Mouse (Mus musculus): ENCODE results near the gene Chrne. TPM values are rescaled to one million over a fixed set of nuclear protein-coding genes. Genes with fewer than 3 reads are reported as not detected.

Chrne gene
- polyA plus RNA-seq, 1 experiment from 2014 or later = not detected

GRCm38 (mm10) chr11:70638714-70639278, 19.8 kb upstream of the Chrne start, which contains the start of gene Gp1ba:
Gp1ba (plus strand) TSS chr11:70639122.
- Histone ChIP-seq H3K4me2 (peak within 1 kb of the TSS; percentile 52), H3K4me3 (ENCODE audit: low read depth, low read length) (peak within 1 kb of the TSS; percentile 23), H3K27ac (ENCODE audit: low read depth, low read length) (peak within 1 kb of the TSS; percentile 82), H3K27me3 (replicated peaks; ENCODE audit: control insufficient read depth, insufficient read depth, low read length) (no peaks in the 10 kb centered on the region), H3K4me1 (replicated peaks; ENCODE audit: control insufficient read depth, insufficient read depth, low read length) (peaks cover 34% of the 10 kb centered on the region), H3K9me3 (ENCODE audit: control insufficient read depth, low read length) (no peaks in the 10 kb centered on the region), H3K36me3 (ENCODE audit: control insufficient read depth, insufficient read depth, low read length) (peaks cover 4% of the 10 kb centered on the region), H3K9ac (ENCODE audit: low read depth, low read length) (peak within 1 kb of the TSS; percentile 47)
- 7% methylated on average over 5 of the region's 5 CpGs for WGBS
- peak; percentile 46 for DNase-seq (ENCODE audit: low spot score)
- ATAC-seq (replicated peaks; ENCODE audit: low FRiP score) = peak; percentile 92

DNA sequence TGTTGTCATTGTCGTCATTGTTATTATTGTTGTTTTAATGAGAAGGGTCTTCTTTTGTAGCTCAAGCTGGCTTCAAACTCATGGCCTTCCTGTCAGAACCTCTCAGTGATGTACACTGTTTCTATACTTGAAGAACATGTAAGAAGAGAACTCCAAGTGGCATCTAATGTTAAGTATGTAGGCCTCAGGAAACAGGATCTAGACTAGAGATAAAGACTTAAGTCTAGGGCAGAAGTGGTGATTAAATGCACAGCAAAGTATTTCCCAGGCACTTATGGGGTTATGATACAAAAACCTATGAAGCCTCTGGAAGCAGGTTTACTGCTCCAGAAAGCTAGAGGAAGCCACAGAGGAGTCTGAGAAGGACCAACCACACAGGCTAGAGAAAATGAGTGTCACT, 19.3 kb upstream of the Chrne start:
- Histone ChIP-seq H3K4me2 (peak overlapping the region; percentile 52), H3K27me3 (replicated peaks; ENCODE audit: control insufficient read depth, insufficient read depth, low read length) (no peaks in the 10 kb centered on the region), H3K36me3 (ENCODE audit: control insufficient read depth, insufficient read depth, low read length) (peaks cover 4% of the 10 kb centered on the region; the same call in 1 of the 2 replicates), H3K4me3 (ENCODE audit: low read depth, low read length) (peak overlapping the region; percentile 23; the same call in 1 of the 2 replicates), H3K9ac (ENCODE audit: low read depth, low read length) (peak overlapping the region; percentile 47), H3K4me1 (replicated peaks; ENCODE audit: control insufficient read depth, insufficient read depth, low read length) (peaks cover 34% of the 10 kb centered on the region), H3K9me3 (ENCODE audit: control insufficient read depth, low read length) (no peaks in the 10 kb centered on the region), H3K27ac (ENCODE audit: low read depth, low read length) (peak overlapping the region; percentile 82)
- ATAC-seq (replicated peaks; ENCODE audit: low FRiP score) = no peak
- 57% methylated on average over 1 of the region's 1 CpGs for WGBS
- DNase-seq (ENCODE audit: low spot score) = no peak

DNA sequence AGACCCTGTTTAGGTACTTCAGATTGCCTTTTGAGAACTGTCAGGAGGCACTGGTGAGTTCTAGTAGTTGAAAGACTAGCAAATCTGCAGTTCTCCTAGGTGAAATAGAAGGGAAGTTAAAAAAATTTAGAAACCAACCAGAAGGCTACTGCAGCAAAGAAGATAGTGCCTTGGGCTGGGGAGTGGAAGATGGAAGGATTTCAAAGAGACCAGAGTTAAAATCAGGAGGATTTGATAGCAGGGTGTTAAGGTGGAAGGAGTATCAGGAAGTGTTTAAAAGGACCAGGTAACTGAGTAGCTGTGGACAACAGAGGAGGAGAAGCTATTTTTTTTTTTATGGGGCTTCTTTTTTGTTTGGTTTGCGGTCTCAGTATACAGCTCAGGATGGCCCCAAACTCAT, 18.7 kb upstream of the Chrne start:
- Histone ChIP-seq H3K36me3 (ENCODE audit: control insufficient read depth, insufficient read depth, low read length) (0 out of 2 replicates have a peak, but pooled peaks cover under 1% of the 10 kb centered on the region), H3K4me2 (peak overlapping the region; percentile 52), H3K9ac (ENCODE audit: low read depth, low read length) (no peak overlapping the region), H3K4me1 (replicated peaks; ENCODE audit: control insufficient read depth, insufficient read depth, low read length) (peaks cover 34% of the 10 kb centered on the region), H3K27me3 (replicated peaks; ENCODE audit: control insufficient read depth, insufficient read depth, low read length) (no peaks in the 10 kb centered on the region), H3K4me3 (ENCODE audit: low read depth, low read length) (no peak overlapping the region), H3K27ac (ENCODE audit: low read depth, low read length) (peak overlapping the region; percentile 82), H3K9me3 (ENCODE audit: control insufficient read depth, low read length) (no peaks in the 10 kb centered on the region)
- 82% methylated on average over 1 of the region's 1 CpGs for WGBS
- DNase-seq (ENCODE audit: low spot score) (no peak), ATAC-seq (replicated peaks; ENCODE audit: low FRiP score) (no peak)

DNA sequence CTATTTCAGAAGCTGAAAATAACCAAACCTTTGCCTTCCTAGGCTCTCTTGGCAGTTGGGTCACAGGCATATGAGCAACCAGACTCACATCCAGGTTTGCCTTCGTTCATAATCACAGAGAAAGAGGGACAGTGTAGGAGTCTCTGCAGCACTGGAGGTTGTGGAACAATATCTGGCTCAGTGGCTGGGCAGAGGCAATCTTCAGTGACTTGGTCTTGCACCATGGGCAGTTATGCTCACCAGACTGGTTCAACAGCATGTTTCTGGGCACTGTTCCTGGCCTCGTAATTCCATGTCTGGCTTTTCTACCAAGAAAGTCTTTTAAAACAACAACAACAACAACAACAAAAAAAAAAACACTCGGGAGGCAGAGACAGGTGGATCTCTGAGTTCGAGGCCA, 16.6 kb upstream of the Chrne start:
- Histone ChIP-seq H3K36me3 (ENCODE audit: control insufficient read depth, insufficient read depth, low read length) (no peaks in the 10 kb centered on the region), H3K4me2 (no peak overlapping the region), H3K27me3 (replicated peaks; ENCODE audit: control insufficient read depth, insufficient read depth, low read length) (no peaks in the 10 kb centered on the region), H3K9me3 (ENCODE audit: control insufficient read depth, low read length) (no peaks in the 10 kb centered on the region), H3K4me3 (ENCODE audit: low read depth, low read length) (no peak overlapping the region), H3K4me1 (replicated peaks; ENCODE audit: control insufficient read depth, insufficient read depth, low read length) (peaks cover 33% of the 10 kb centered on the region), H3K27ac (ENCODE audit: low read depth, low read length) (no peak overlapping the region), H3K9ac (ENCODE audit: low read depth, low read length) (no peak overlapping the region)
- ATAC-seq (replicated peaks; ENCODE audit: low FRiP score) (no peak), DNase-seq (ENCODE audit: low spot score) (no peak)
- 84% methylated on average over 4 of the region's 4 CpGs for WGBS

- H3K9me3 ChIP-seq (ENCODE audit: control insufficient read depth, low read length) = no peaks in the 10 kb centered on the region
- no peaks in the 10 kb centered on the region for H3K27me3 ChIP-seq (replicated peaks; ENCODE audit: control insufficient read depth, insufficient read depth, low read length)
- H3K4me1 ChIP-seq (replicated peaks; ENCODE audit: control insufficient read depth, insufficient read depth, low read length) = no peaks in the 10 kb centered on the region; the same call in 1 of the 2 replicates
- ATAC-seq (replicated peaks; ENCODE audit: low FRiP score) = no peak
- H3K27ac ChIP-seq (ENCODE audit: low read depth, low read length) = no peak overlapping the region
- no peak for DNase-seq (ENCODE audit: low spot score)
- H3K4me3 ChIP-seq (ENCODE audit: low read depth, low read length) = no peak overlapping the region
- H3K36me3 ChIP-seq (ENCODE audit: control insufficient read depth, insufficient read depth, low read length) = no peaks in the 10 kb centered on the region
- H3K4me2 ChIP-seq = no peak overlapping the region
- no peak overlapping the region for H3K9ac ChIP-seq (ENCODE audit: low read depth, low read length)
- 48% methylated on average over 7 of the region's 7 CpGs for WGBS
These were observed 11.1 kb upstream of the Chrne start for GRCm38 (mm10) chr11:70630129-70630528.

DNA sequence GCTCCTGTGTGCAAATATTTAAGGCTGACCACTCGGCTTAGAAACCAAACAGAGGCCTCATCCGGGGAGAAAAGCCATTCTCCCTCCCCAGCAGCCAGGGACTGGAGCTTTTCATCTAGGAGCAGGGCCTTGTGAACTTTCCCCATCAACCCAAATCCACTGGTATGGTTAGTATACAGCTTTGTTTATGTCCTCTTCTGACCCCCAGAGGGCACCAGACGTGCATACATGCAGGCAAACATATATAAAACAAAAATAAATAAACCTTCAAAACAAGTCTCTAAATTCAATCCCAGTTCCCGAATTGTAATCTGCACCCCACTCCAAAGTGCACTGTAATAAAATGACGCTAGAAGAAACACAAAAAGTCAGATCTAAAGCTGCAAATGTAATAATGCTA, 10.5 kb upstream of the Chrne start:
- H3K27ac ChIP-seq (ENCODE audit: low read depth, low read length) = no peak overlapping the region
- no peak overlapping the region for H3K4me3 ChIP-seq (ENCODE audit: low read depth, low read length)
- 38% methylated on average over 5 of the region's 5 CpGs for WGBS
- DNase-seq (ENCODE audit: low spot score) (no peak), ATAC-seq (replicated peaks; ENCODE audit: low FRiP score) (no peak)
- no peaks in the 10 kb centered on the region for H3K27me3 ChIP-seq (replicated peaks; ENCODE audit: control insufficient read depth, insufficient read depth, low read length)
- no peaks in the 10 kb centered on the region; the same call in 1 of the 2 replicates for H3K4me1 ChIP-seq (replicated peaks; ENCODE audit: control insufficient read depth, insufficient read depth, low read length)
- H3K4me2 ChIP-seq = no peak overlapping the region
- no peaks in the 10 kb centered on the region for H3K36me3 ChIP-seq (ENCODE audit: control insufficient read depth, insufficient read depth, low read length)
- H3K9ac ChIP-seq (ENCODE audit: low read depth, low read length) = no peak overlapping the region
- no peaks in the 10 kb centered on the region for H3K9me3 ChIP-seq (ENCODE audit: control insufficient read depth, low read length)

DNA sequence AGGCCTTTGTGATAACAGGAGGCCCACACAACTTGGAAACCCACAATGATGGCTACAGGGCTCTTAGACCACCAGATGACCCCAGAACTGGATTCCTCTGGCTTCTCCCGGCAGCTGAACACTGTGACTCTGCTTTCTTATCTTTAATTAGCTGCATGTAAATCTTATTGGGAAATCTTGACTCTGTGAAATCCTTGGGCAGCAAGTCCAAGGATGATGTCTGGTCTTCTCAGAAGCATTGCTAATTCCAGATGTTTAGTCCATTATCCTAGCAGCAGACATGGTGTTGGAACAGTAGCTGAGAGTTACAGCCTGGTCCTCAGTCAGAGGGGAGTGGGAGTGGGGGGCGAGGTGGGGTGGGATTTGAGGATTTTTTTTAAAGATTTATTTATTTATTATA, 9.4 kb upstream of the Chrne start:
- Histone ChIP-seq H3K27ac (ENCODE audit: low read depth, low read length) (no peak overlapping the region), H3K9me3 (ENCODE audit: control insufficient read depth, low read length) (no peaks in the 10 kb centered on the region), H3K9ac (ENCODE audit: low read depth, low read length) (no peak overlapping the region), H3K36me3 (ENCODE audit: control insufficient read depth, insufficient read depth, low read length) (no peaks in the 10 kb centered on the region), H3K4me1 (replicated peaks; ENCODE audit: control insufficient read depth, insufficient read depth, low read length) (no peaks in the 10 kb centered on the region; the same call in 1 of the 2 replicates), H3K4me3 (ENCODE audit: low read depth, low read length) (no peak overlapping the region), H3K4me2 (no peak overlapping the region), H3K27me3 (replicated peaks; ENCODE audit: control insufficient read depth, insufficient read depth, low read length) (no peaks in the 10 kb centered on the region)
- ATAC-seq (replicated peaks; ENCODE audit: low FRiP score) = no peak
- 46% methylated on average over 2 of the region's 2 CpGs for WGBS
- DNase-seq (ENCODE audit: low spot score) = no peak

- WGBS = 70% methylated on average over 4 of the region's 4 CpGs
These were observed 7.9 kb upstream of the Chrne start for GRCm38 (mm10) chr11:70626877-70627276.

GRCm38 (mm10) chr11:70625473-70625872, 6.5 kb upstream of the Chrne start:
- H3K9ac ChIP-seq (ENCODE audit: low read depth, low read length) = no peak overlapping the region
- H3K4me1 ChIP-seq (replicated peaks; ENCODE audit: control insufficient read depth, insufficient read depth, low read length) = peaks cover 6% of the 10 kb centered on the region
- H3K27ac ChIP-seq (ENCODE audit: low read depth, low read length) = no peak overlapping the region
- ATAC-seq (replicated peaks; ENCODE audit: low FRiP score) = no peak
- no peaks in the 10 kb centered on the region for H3K36me3 ChIP-seq (ENCODE audit: control insufficient read depth, insufficient read depth, low read length)
- DNase-seq (ENCODE audit: low spot score) = peak; percentile 61
- 46% methylated on average over 4 of the region's 4 CpGs for WGBS
- H3K27me3 ChIP-seq (replicated peaks; ENCODE audit: control insufficient read depth, insufficient read depth, low read length) = no peaks in the 10 kb centered on the region
- H3K4me3 ChIP-seq (ENCODE audit: low read depth, low read length) = no peak overlapping the region
- H3K9me3 ChIP-seq (ENCODE audit: control insufficient read depth, low read length) = no peaks in the 10 kb centered on the region
- no peak overlapping the region for H3K4me2 ChIP-seq

More at GRCm38 (mm10) chr11:70626877-70627276, 7.9 kb upstream of the Chrne start:
- Histone ChIP-seq H3K4me2 (no peak overlapping the region), H3K27me3 (replicated peaks; ENCODE audit: control insufficient read depth, insufficient read depth, low read length) (no peaks in the 10 kb centered on the region), H3K36me3 (ENCODE audit: control insufficient read depth, insufficient read depth, low read length) (no peaks in the 10 kb centered on the region), H3K9me3 (ENCODE audit: control insufficient read depth, low read length) (no peaks in the 10 kb centered on the region), H3K4me1 (replicated peaks; ENCODE audit: control insufficient read depth, insufficient read depth, low read length) (peaks cover 6% of the 10 kb centered on the region), H3K9ac (ENCODE audit: low read depth, low read length) (no peak overlapping the region), H3K4me3 (ENCODE audit: low read depth, low read length) (no peak overlapping the region), H3K27ac (ENCODE audit: low read depth, low read length) (no peak overlapping the region)
- DNase-seq (ENCODE audit: low spot score) = no peak
- no peak for ATAC-seq (replicated peaks; ENCODE audit: low FRiP score)

Measured in liver, embryonic 11.5 days (tissue).